Mouse (Mus musculus) spleen, adult 2 months (tissue): ENCODE results near the gene Fam178b.

Experiments
- CTCF ChIP-seq: fragments of 200-500 bp; IDR thresholded peaks from 2 replicates; pipeline ENCODE4 v1.5.1; 2011; ENCODE audit warnings: mild to moderate bottlenecking, inconsistent platforms; ENCODE audit not compliant: insufficient read depth, insufficient read length, insufficient replicate concordance; ENCODE audit errors: extremely low read depth
- POLR2A ChIP-seq: fragments of 200-500 bp; IDR thresholded peaks from 2 replicates; pipeline ENCODE4 v1.6.1; 2011; ENCODE audit warnings: low read depth, low read length, inconsistent platforms

- no peak for TF ChIP-seq POLR2A
- no peak for TF ChIP-seq CTCF
Observed at GRCm38 (mm10) chr1:36522210-36522609, 160.8 kb downstream of the Fam178b start.
